Mouse (Mus musculus): Measurements from ENCODE around the gene Zdhhc9. TPM values are rescaled to one million over a fixed set of nuclear protein-coding genes. Genes with fewer than 3 reads are reported as not detected.
"Not testable (repeated sequence)": the region's sequence is repeated elsewhere in the genome, so short reads cannot be mapped to it uniquely, and the experiment has no call there.

Gene Zdhhc9
- polyA plus RNA-seq, 1 experiment from 2014 or later: 6.6 TPM

DNA sequence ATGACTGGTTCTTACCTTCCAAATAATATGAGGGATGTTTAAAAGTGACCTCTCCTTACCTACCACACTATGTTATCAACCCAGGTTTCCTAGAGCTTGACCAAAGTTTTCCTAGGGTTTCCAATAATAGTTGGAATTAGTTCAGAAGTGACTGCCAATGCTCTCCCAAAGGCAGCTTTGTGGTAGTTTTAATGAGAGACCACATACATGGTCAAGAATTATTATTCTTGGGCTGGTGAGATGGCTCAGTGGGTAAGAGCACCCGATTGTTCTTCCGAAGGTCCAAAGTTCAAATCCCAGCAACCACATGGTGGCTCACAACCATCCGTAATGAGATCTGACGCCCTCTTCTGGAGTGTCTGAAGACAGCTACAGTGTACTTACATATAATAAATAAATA lies 1.1 kb upstream of the Zdhhc9 start:
- H3K4me1 ChIP-seq (ENCODE audit: control insufficient read depth, insufficient read depth, low read length); H3K4me2 ChIP-seq (ENCODE audit: low read depth, low read length); ATAC-seq (ENCODE audit: low read depth); H3K4me3 ChIP-seq (ENCODE audit: low read depth, low read length); H3K36me3 ChIP-seq (ENCODE audit: control insufficient read depth, insufficient read depth, low read length); H3K9me3 ChIP-seq (ENCODE audit: control insufficient read depth, low read length); H3K27me3 ChIP-seq (replicated peaks; ENCODE audit: control insufficient read depth, insufficient read depth, low read length); H3K27ac ChIP-seq (replicated peaks; ENCODE audit: low read depth, low read length); DNase-seq (ENCODE audit: low spot score); H3K9ac ChIP-seq (ENCODE audit: low read depth, low read length): not testable (repeated sequence)
- WGBS: 94% methylated on average over 2 of the region's 4 CpGs

DNA sequence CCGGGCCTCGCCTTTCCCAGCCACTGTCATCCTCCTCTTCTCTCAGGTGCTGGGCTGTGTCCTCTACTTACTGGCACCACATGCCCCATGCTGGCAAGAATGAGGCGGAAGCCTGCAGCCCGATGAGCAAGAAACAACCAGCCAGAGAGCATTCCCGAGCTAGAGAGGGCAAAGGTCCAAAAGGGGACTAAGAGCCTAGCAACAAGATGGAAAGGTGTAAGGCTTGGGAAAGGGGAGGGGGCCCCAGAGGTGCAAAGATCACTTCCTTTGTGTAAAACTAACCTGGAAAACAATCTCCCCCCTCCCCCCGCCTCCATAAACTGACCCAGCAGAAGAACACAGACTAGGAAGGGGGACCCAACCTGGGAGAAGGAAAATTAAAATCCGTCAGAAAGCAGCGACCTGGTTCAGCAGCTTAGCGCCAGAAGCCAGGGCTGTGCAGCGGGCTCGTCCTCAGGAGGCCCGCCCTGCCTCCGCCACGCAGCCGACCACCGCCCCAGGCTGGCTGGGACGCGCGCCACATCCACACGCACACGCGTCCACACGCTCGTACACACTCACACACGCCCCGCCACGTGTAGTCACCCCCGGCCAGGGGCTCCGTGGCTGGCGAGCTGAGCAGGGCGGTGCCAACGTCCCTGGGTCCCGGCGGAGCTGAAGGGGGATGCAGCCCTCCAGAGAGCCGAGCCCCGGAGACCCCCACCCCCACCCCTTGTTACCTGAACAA lies 754 bp downstream of the Zdhhc9 start:
- H3K4me2 ChIP-seq (ENCODE audit: low read depth, low read length): peak overlapping the region; percentile 60
- peak; percentile 84 for ATAC-seq (ENCODE audit: low read depth)
- DNase-seq (ENCODE audit: low spot score): peak; percentile 38
- peak overlapping the region; percentile 62 for H3K4me3 ChIP-seq (ENCODE audit: low read depth, low read length)
- no peaks in the 10 kb centered on the region for H3K9me3 ChIP-seq (ENCODE audit: control insufficient read depth, low read length)
- H3K27me3 ChIP-seq (replicated peaks; ENCODE audit: control insufficient read depth, insufficient read depth, low read length): no peaks in the 10 kb centered on the region; the same call in 1 of the 2 replicates
- peak overlapping the region; percentile 64 for H3K9ac ChIP-seq (ENCODE audit: low read depth, low read length)
- 18% methylated on average over 16 of the region's 36 CpGs for WGBS
- H3K27ac ChIP-seq (replicated peaks; ENCODE audit: low read depth, low read length): peak overlapping the region; percentile 33
- no peaks in the 10 kb centered on the region for H3K4me1 ChIP-seq (ENCODE audit: control insufficient read depth, insufficient read depth, low read length)
- no peaks in the 10 kb centered on the region for H3K36me3 ChIP-seq (ENCODE audit: control insufficient read depth, insufficient read depth, low read length)

DNA sequence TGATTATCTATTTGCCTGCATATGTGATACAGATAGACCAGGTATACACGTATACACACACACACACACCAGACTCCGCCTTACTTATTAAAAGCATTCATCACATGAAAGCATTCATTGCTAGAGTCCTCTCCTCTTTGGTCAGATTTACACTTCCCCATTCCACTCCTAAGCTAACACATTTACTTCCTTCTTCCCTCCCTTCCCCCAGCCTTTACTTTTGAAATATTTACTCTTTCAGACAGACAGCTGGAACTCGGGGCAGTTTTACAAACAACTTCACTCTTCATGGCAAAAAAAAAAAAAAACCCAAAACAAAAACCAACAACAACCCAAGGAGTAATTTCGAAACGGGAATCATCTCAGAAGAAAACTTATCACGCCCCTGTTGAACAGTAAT lies 4.2 kb downstream of the Zdhhc9 start:
- Histone ChIP-seq H3K9ac (ENCODE audit: low read depth, low read length) (no peak overlapping the region), H3K4me2 (ENCODE audit: low read depth, low read length) (no peak overlapping the region), H3K4me3 (ENCODE audit: low read depth, low read length) (no peak overlapping the region), H3K9me3 (ENCODE audit: control insufficient read depth, low read length) (no peaks in the 10 kb centered on the region), H3K27me3 (replicated peaks; ENCODE audit: control insufficient read depth, insufficient read depth, low read length) (no peaks in the 10 kb centered on the region; the same call in 1 of the 2 replicates), H3K4me1 (ENCODE audit: control insufficient read depth, insufficient read depth, low read length) (no peaks in the 10 kb centered on the region), H3K36me3 (ENCODE audit: control insufficient read depth, insufficient read depth, low read length) (no peaks in the 10 kb centered on the region), H3K27ac (replicated peaks; ENCODE audit: low read depth, low read length) (no peak overlapping the region)
- ATAC-seq (ENCODE audit: low read depth) (no peak), DNase-seq (ENCODE audit: low spot score) (no peak)
- 77% methylated on average over 6 of the region's 6 CpGs for WGBS

- no peak overlapping the region for H3K4me3 ChIP-seq (ENCODE audit: low read depth, low read length)
- H3K27ac ChIP-seq (replicated peaks; ENCODE audit: low read depth, low read length): no peak overlapping the region
- H3K9me3 ChIP-seq (ENCODE audit: control insufficient read depth, low read length): no peaks in the 10 kb centered on the region
- no peaks in the 10 kb centered on the region for H3K4me1 ChIP-seq (ENCODE audit: control insufficient read depth, insufficient read depth, low read length)
- DNase-seq (ENCODE audit: low spot score): no peak
- WGBS: 73% methylated on average over 7 of the region's 7 CpGs
- H3K27me3 ChIP-seq (replicated peaks; ENCODE audit: control insufficient read depth, insufficient read depth, low read length): no peaks in the 10 kb centered on the region; the same call in 1 of the 2 replicates
- H3K4me2 ChIP-seq (ENCODE audit: low read depth, low read length): no peak overlapping the region
- no peak for ATAC-seq (ENCODE audit: low read depth)
- H3K9ac ChIP-seq (ENCODE audit: low read depth, low read length): no peak overlapping the region
- H3K36me3 ChIP-seq (ENCODE audit: control insufficient read depth, insufficient read depth, low read length): no peaks in the 10 kb centered on the region
Measured at GRCm38 (mm10) chrX:48203763-48204162, 4.9 kb downstream of the Zdhhc9 start.

DNA sequence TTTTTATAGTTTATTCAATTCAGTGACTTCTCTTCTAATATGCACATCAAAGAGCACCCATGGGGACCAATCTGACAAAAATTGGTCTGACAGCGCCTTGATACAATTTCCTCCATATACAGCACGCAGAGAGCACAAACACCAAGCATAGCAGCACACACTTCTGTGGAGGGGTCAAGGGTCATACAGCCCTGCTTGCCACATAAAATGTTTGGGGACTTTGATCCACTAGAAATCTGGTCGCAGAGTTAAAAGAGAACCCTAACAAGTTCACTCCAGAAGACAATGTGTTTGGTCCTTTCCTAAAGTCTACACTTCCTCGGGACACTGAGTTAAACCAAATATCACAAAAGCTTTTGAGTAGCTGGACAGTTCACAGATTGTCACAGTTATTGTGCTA lies 5.7 kb downstream of the Zdhhc9 start:
- 72% methylated on average over 4 of the region's 4 CpGs for WGBS
- Histone ChIP-seq H3K4me1 (ENCODE audit: control insufficient read depth, insufficient read depth, low read length) (no peaks in the 10 kb centered on the region), H3K9me3 (ENCODE audit: control insufficient read depth, low read length) (no peaks in the 10 kb centered on the region), H3K4me2 (ENCODE audit: low read depth, low read length) (no peak overlapping the region), H3K9ac (ENCODE audit: low read depth, low read length) (no peak overlapping the region), H3K4me3 (ENCODE audit: low read depth, low read length) (no peak overlapping the region), H3K27ac (replicated peaks; ENCODE audit: low read depth, low read length) (no peak overlapping the region), H3K27me3 (replicated peaks; ENCODE audit: control insufficient read depth, insufficient read depth, low read length) (no peaks in the 10 kb centered on the region; the same call in 1 of the 2 replicates), H3K36me3 (ENCODE audit: control insufficient read depth, insufficient read depth, low read length) (no peaks in the 10 kb centered on the region)
- ATAC-seq (ENCODE audit: low read depth) (no peak), DNase-seq (ENCODE audit: low spot score) (no peak)

GRCm38 (mm10) chrX:48202436-48202835 lies 6.2 kb downstream of the Zdhhc9 start:
- Histone ChIP-seq H3K4me2 (ENCODE audit: low read depth, low read length) (no peak overlapping the region), H3K9me3 (ENCODE audit: control insufficient read depth, low read length) (no peaks in the 10 kb centered on the region), H3K4me1 (ENCODE audit: control insufficient read depth, insufficient read depth, low read length) (no peaks in the 10 kb centered on the region), H3K27me3 (replicated peaks; ENCODE audit: control insufficient read depth, insufficient read depth, low read length) (no peaks in the 10 kb centered on the region; the same call in 1 of the 2 replicates), H3K36me3 (ENCODE audit: control insufficient read depth, insufficient read depth, low read length) (no peaks in the 10 kb centered on the region), H3K9ac (ENCODE audit: low read depth, low read length) (no peak overlapping the region), H3K4me3 (ENCODE audit: low read depth, low read length) (no peak overlapping the region), H3K27ac (replicated peaks; ENCODE audit: low read depth, low read length) (no peak overlapping the region)
- DNase-seq (ENCODE audit: low spot score) (no peak), ATAC-seq (ENCODE audit: low read depth) (no peak)
- WGBS: 81% methylated on average over 7 of the region's 7 CpGs

DNA sequence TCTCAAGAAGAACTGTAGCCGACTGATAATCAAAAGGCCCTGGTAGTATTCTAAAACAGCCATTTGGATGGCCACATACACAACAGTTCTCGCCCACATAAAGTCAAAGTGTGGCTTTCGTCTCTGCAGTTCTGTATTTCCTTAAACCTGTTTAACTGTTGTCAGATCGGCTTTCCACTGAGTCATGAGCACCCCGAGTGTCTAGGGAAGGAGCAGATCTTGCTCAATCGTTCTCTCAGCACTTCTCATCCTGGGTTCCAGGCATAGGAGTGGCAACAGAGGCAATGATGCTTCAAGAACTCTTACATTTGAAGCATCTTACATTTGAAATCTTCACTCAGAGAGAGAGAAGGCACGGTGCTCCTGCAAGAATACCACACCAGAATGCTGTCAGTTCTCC lies 6.7 kb downstream of the Zdhhc9 start:
- Histone ChIP-seq H3K27me3 (replicated peaks; ENCODE audit: control insufficient read depth, insufficient read depth, low read length) (no peaks in the 10 kb centered on the region; the same call in 1 of the 2 replicates), H3K4me3 (ENCODE audit: low read depth, low read length) (no peak overlapping the region), H3K9me3 (ENCODE audit: control insufficient read depth, low read length) (no peaks in the 10 kb centered on the region), H3K4me2 (ENCODE audit: low read depth, low read length) (no peak overlapping the region), H3K36me3 (ENCODE audit: control insufficient read depth, insufficient read depth, low read length) (no peaks in the 10 kb centered on the region), H3K27ac (replicated peaks; ENCODE audit: low read depth, low read length) (no peak overlapping the region), H3K4me1 (ENCODE audit: control insufficient read depth, insufficient read depth, low read length) (no peaks in the 10 kb centered on the region), H3K9ac (ENCODE audit: low read depth, low read length) (no peak overlapping the region)
- WGBS: 74% methylated on average over 7 of the region's 7 CpGs
- ATAC-seq (ENCODE audit: low read depth): no peak
- DNase-seq (ENCODE audit: low spot score): no peak

GRCm38 (mm10) chrX:48200699-48201098 lies 8.0 kb downstream of the Zdhhc9 start:
- Histone ChIP-seq H3K36me3 (ENCODE audit: control insufficient read depth, insufficient read depth, low read length) (no peaks in the 10 kb centered on the region), H3K9ac (ENCODE audit: low read depth, low read length) (no peak overlapping the region), H3K4me3 (ENCODE audit: low read depth, low read length) (no peak overlapping the region), H3K4me1 (ENCODE audit: control insufficient read depth, insufficient read depth, low read length) (no peaks in the 10 kb centered on the region), H3K27ac (replicated peaks; ENCODE audit: low read depth, low read length) (no peak overlapping the region), H3K27me3 (replicated peaks; ENCODE audit: control insufficient read depth, insufficient read depth, low read length) (no peaks in the 10 kb centered on the region), H3K9me3 (ENCODE audit: control insufficient read depth, low read length) (no peaks in the 10 kb centered on the region), H3K4me2 (ENCODE audit: low read depth, low read length) (no peak overlapping the region)
- 93% methylated on average over 2 of the region's 3 CpGs for WGBS
- ATAC-seq (ENCODE audit: low read depth) (no peak), DNase-seq (ENCODE audit: low spot score) (no peak)

GRCm38 (mm10) chrX:48199026-48199425 lies 9.7 kb downstream of the Zdhhc9 start:
- no peak overlapping the region for H3K4me2 ChIP-seq (ENCODE audit: low read depth, low read length)
- H3K9ac ChIP-seq (ENCODE audit: low read depth, low read length): no peak overlapping the region
- no peaks in the 10 kb centered on the region for H3K9me3 ChIP-seq (ENCODE audit: control insufficient read depth, low read length)
- H3K4me1 ChIP-seq (ENCODE audit: control insufficient read depth, insufficient read depth, low read length): no peaks in the 10 kb centered on the region
- H3K4me3 ChIP-seq (ENCODE audit: low read depth, low read length): no peak overlapping the region
- no peak overlapping the region for H3K27ac ChIP-seq (replicated peaks; ENCODE audit: low read depth, low read length)
- ATAC-seq (ENCODE audit: low read depth) (no peak), DNase-seq (ENCODE audit: low spot score) (no peak)
- WGBS: 94% methylated on average over 2 of the region's 2 CpGs
- no peaks in the 10 kb centered on the region for H3K27me3 ChIP-seq (replicated peaks; ENCODE audit: control insufficient read depth, insufficient read depth, low read length)
- no peaks in the 10 kb centered on the region for H3K36me3 ChIP-seq (ENCODE audit: control insufficient read depth, insufficient read depth, low read length)
